Mouse (Mus musculus) right cerebral cortex, postnatal 14 days (tissue): ENCODE results near the gene Plscr5.

ENCODE experiments used
- DNase-seq: peaks from one replicate; pipeline ENCODE4 v3.0.0; 2022

Plscr5 gene

DNA sequence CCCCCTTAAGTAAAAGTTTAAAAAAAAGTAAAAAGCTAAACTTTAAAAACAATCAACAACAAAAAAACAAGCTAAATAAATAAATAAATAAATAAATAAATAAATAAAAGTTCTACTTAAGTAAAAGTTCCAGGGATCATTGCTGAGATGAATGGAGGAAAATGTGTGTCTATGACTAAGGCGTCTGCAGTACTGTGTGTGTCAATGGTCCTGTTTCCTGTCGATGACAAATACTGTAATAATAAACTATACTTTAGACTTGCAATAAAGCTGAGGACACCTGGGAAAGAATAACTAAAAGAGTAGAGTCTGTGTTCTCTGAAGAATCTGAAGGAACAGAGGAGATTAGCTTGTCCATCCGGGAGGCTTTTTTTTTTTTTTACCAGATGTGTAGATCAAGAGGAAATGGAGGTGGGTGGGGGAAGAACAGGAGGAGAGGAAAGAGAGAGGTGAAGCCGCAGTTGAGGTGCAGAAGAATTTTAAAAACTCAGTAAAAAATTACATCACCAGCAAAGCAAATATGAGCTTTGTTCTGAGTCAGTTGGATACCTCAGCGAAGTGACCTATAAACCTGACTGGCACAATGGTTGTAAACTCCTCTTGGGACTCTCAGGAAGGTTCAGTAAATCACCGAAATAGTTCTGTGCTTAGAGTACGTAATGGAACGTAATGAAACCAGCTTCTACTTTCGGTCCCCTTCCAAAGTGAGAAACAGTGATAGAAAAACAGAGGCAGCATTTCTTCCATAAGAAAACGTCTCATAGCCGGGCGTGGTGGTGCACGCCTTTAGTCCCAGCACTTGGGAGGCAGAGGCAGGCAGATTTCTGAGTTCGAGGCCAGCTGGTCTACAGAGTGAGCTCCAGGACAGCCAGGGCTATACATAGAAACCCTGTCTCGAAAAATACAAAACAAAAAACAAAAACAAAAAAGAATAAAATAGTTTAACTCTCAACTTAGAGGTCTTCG is 36.4 kb downstream of the Plscr5 start:
- DNase-seq: no peak

GRCm38 (mm10) chr9:92229833-92230205 is 37.1 kb downstream of the Plscr5 start:
- no peak for DNase-seq

DNA sequence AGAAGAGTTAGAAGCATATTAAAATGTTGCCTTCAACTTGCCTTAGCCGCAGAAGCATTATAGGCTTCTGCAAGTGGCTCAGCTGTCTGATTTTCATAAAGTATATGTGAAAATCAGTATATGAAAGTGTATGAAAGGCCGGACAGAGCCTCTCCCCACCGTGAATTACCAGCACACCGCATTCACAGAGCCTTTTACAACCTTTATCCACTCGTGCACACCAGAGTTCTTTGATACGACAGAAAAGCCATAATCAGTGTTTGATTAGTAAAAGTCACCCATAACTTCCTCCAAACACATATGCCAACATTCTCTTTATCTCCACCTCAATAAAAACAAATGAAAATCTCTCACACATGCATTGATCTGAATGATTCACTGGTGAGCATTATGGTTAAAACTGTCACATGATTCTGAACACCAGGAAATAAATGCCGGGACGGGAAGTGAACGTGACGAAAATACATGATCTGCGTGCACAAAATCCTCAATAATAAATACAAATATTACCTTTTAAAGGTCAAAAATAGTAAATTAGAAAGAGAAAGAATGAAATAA is 42.2 kb downstream of the Plscr5 start:
- no peak for DNase-seq

GRCm38 (mm10) chr9:92248773-92249446 is 56.2 kb downstream of the Plscr5 start:
- no peak for DNase-seq

- no peak for DNase-seq
Measured at GRCm38 (mm10) chr9:92249447-92249852, 56.7 kb downstream of the Plscr5 start, which contains the start of gene Plscr1. Gene Plscr1, plus strand, starts transcription at chr9:92249750.

- peak; percentile 29 for DNase-seq
Measured at GRCm38 (mm10) chr9:92249987-92250772, 57.4 kb downstream of the Plscr5 start.

DNA sequence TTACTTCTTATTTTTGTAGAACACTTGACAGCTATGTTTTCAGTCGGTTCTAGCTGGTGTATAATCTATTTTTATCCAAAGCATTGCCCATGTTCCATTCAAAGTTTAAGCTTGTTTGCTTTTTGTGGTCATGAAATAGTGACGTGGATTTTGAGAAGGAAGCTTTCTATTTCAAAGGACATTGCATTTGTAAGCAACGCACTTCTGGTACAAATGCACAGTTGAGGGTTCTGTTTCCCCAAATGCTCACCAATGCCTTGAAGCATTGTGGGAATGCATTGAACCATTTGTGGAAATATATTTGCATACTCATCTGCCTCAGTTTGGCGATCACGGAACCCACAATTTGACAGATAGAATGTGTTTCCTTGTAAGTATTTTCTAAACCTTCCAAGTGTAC is 60.0 kb downstream of the Plscr5 start:
- no peak for DNase-seq

DNA sequence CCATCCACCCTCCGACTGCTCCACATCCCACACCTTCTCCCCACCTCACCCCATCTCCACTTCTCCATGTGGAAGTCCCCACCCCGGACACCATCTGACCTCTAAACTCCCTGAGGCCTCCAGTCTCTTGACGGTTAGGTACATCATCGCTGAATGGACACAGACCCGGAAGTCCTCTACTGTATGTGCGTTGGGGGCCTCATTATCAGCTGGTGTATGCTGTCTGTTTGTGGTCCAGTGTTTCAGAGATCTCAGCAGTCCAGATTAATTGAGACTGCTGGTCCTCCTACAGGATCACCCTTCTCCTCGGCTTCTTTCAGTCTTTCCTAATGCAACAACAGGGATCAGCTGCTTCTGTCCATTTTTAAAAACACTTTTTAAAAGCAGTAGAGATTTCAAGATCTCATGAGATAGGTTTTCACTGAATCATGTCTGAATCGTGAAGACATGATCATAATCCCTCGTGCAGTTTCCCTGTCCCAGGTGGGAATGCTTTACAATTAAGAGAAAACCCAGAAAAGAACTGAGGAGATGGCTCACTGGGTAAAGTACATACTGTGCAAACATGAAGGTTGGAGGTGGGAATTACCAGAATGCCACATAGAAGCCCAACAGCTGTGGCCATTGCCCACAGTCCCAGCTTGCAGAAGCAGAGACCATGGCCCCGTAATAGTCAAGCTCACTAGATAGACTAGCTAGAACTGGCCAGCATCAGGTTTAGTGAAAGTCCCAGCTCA is 61.0 kb downstream of the Plscr5 start:
- DNase-seq: no peak
